Mouse (Mus musculus): ENCODE results near the gene Cacna1d.
A peak's percentile ranks its signal among the peaks of the same experiment; 100 is the strongest.

Gene Cacna1d

GRCm38 (mm10) chr14:30255701-30256400 lies 235.4 kb downstream of the Cacna1d start:
- no peak for DNase-seq

- no peak for DNase-seq
Measured at GRCm38 (mm10) chr14:30254776-30255175, 236.5 kb downstream of the Cacna1d start.

GRCm38 (mm10) chr14:30252824-30253223 lies 238.4 kb downstream of the Cacna1d start:
- DNase-seq: peak; percentile 30

- DNase-seq: no peak
Measured at GRCm38 (mm10) chr14:30251351-30251750, 239.9 kb downstream of the Cacna1d start.

- DNase-seq: no peak
Measured at GRCm38 (mm10) chr14:30249591-30249990, 241.7 kb downstream of the Cacna1d start.

- no peak for DNase-seq
Measured at GRCm38 (mm10) chr14:30248811-30249210, 242.4 kb downstream of the Cacna1d start.

- DNase-seq: no peak
Measured at GRCm38 (mm10) chr14:30248121-30248520, 243.1 kb downstream of the Cacna1d start.

- DNase-seq: no peak
Measured at GRCm38 (mm10) chr14:30247606-30248005, 243.6 kb downstream of the Cacna1d start.

GRCm38 (mm10) chr14:30244776-30245175 lies 246.5 kb downstream of the Cacna1d start:
- DNase-seq: no peak

- no peak for DNase-seq
Measured at GRCm38 (mm10) chr14:30242818-30243205, 248.4 kb downstream of the Cacna1d start.

- no peak for DNase-seq
Measured at GRCm38 (mm10) chr14:30242166-30242817, 249.0 kb downstream of the Cacna1d start.

- no peak for DNase-seq
Measured at GRCm38 (mm10) chr14:30240916-30241515, 250.2 kb downstream of the Cacna1d start.

GRCm38 (mm10) chr14:30238807-30239206 lies 252.4 kb downstream of the Cacna1d start:
- DNase-seq: no peak

- DNase-seq: no peak
Measured at GRCm38 (mm10) chr14:30225161-30225560, 266.1 kb downstream of the Cacna1d start.

GRCm38 (mm10) chr14:30222101-30222500 lies 269.2 kb downstream of the Cacna1d start:
- no peak for DNase-seq

GRCm38 (mm10) chr14:30219851-30220250 lies 271.4 kb downstream of the Cacna1d start:
- no peak for DNase-seq

GRCm38 (mm10) chr14:30218114-30218513 lies 273.1 kb downstream of the Cacna1d start:
- DNase-seq: peak; percentile 16

- DNase-seq: no peak
Measured at GRCm38 (mm10) chr14:30217124-30217523, 274.1 kb downstream of the Cacna1d start.

- no peak for DNase-seq
Measured at GRCm38 (mm10) chr14:30208156-30208555, 283.1 kb downstream of the Cacna1d start.

GRCm38 (mm10) chr14:30205821-30206220 lies 285.4 kb downstream of the Cacna1d start:
- no peak for DNase-seq

GRCm38 (mm10) chr14:30204526-30204925 lies 286.7 kb downstream of the Cacna1d start:
- no peak for DNase-seq

- DNase-seq: no peak
Measured at GRCm38 (mm10) chr14:30200310-30200709, 290.9 kb downstream of the Cacna1d start.

- no peak for DNase-seq
Measured at GRCm38 (mm10) chr14:30198882-30199281, 292.4 kb downstream of the Cacna1d start.

GRCm38 (mm10) chr14:30198116-30198515 lies 293.1 kb downstream of the Cacna1d start:
- peak; percentile 20 for DNase-seq
